Mouse (Mus musculus) large intestine, adult 2 months (tissue): Measurements from ENCODE around the gene Gm4131. TPM values are rescaled to one million over a fixed set of nuclear protein-coding genes. Genes with fewer than 3 reads are reported as not detected.
A peak's percentile ranks its signal among the peaks of the same experiment; 100 is the strongest.

Experiments
- DNase-seq: peaks from one replicate; pipeline ENCODE4 v3.0.0-alpha.2; 2012; ENCODE audit warnings: low read depth, low spot score
- WGBS: fragments of 180-500 bp; shearing (Covaris S2); methylation state at CpG from one replicate; pipeline ENCODE4 v1.1.7; 2018; 5-methylcytosine and 5-hydroxymethylcytosine counted together
- polyA plus RNA-seq: library from polyadenylated mRNA; depleted of rRNA; stranded (reverse); fragments of >200 nt; gene quantifications from 2 replicates; pipeline ENCODE4 v1.2.3, GENCODE M21; 2012

Gm4131 gene
- polyA plus RNA-seq, 1 experiment, result not detected

DNA sequence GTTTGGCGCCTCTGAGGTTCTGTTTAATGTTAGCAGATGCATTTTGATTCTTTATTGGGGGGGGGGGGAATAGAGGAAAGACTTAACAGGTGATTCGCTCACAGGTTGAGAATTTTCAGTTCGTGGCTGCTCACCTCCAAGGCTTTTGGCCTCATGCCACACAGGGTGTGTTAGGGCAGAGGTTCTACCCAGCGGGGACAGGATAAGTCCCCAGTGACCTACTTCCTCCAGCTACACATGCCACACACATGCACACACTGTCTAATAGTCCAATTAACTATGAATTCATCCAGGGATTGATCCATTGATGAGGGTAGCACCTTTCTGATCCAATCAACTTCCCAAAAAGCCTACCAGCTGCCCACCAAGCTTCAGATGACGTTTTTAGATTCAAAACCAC, 12.9 kb downstream of the Gm4131 start:
- WGBS, result 55% methylated on average over 5 of the region's 5 CpGs
- DNase-seq, result no peak

- whole genome bisulfite sequencing, result 88% methylated on average over 4 of the region's 4 CpGs
- no peak for DNase-seq
These were observed 13.9 kb downstream of the Gm4131 start for GRCm38 (mm10) chr14:62552771-62553170.

DNA sequence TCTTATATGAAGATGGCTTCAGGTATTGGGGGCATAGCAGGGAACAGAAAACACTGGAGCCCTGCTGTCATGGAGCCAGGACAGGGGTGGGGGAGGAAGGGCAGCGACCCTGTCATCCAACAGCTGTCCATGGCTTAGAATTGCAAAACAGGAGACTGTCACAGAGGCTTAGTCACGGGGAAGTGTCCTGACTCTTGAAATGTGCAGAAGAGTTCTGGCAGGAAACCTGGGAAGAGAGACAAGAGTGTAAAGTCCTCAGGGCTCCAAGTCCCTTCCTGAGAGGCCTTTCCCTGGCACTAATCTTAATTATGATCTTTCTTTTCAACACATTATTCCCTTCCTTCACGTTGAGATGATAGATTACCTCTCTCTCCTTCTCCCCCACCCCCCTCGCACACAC, 16.6 kb downstream of the Gm4131 start:
- DNase-seq, result no peak
- 45% methylated on average over 4 of the region's 4 CpGs for WGBS

DNA sequence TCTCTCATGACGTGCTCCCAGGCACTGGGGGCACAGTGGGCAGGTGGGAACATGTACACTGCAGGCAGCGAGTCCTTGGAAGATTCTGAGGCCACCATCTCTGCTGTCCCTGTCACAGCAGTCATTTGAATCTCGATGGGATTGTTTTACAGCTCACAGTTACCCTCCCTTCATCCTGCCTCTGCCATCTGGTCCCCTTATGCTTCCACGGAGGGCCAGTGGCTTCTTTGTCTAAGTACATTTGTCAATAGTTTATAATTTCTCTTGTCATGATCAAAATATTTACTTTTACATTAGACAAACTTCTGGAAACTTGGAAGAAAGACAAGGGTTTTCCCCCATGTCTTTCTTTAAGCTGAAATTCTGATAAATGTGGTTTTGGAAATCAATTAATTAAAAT, 20.0 kb downstream of the Gm4131 start:
- DNase-seq, result no peak
- 32% methylated on average over 4 of the region's 4 CpGs for WGBS

- WGBS, result 79% methylated on average over 6 of the region's 6 CpGs
- DNase-seq, result no peak
These were observed 20.4 kb downstream of the Gm4131 start for GRCm38 (mm10) chr14:62546296-62546695.

- no peak for DNase-seq
- 74% methylated on average over 1 of the region's 1 CpGs for WGBS
These were observed 25.0 kb downstream of the Gm4131 start for GRCm38 (mm10) chr14:62541751-62542150.

DNA sequence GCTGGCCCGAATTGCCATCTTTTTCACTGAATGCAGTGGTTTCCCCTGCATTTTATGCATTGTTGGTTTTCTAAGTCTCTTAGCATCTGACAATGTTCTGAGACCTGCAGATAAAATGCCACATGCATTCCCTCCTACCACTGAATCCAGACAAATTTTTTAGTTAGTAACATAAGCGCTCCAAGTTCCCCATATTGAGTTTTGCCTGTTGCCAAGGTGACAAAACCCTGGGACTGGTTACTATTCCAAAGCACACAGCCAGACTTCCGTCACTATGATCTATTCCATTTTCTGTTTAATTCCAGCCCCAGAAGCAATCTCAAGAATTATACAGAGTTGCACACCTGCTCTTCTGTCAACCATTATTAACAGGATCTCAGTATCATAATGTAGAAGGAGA, 26.9 kb downstream of the Gm4131 start:
- DNase-seq, result no peak
- WGBS, result 73% methylated on average over 3 of the region's 3 CpGs

- DNase-seq, result no peak
- 57% methylated on average over 5 of the region's 5 CpGs for WGBS
These were observed 29.7 kb downstream of the Gm4131 start for GRCm38 (mm10) chr14:62536988-62537387.

DNA sequence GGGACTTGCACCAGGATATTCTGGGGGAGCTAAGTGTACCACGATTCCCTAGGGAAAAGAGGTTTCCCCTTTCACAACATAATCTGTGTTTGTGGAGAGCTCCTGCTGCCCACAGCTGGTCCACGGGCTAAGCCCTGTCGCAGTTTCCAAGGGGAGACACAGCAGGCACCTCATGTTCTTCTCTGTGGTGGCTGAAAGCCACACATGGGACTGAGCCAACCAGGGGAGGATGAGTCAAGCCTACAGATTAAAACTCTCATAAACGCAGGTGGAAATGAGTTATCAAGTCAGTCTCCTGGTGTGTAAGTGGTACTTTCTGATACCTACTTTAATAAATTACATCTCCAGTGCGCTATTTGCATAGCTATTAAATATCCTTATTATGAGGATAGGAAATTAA, 30.6 kb downstream of the Gm4131 start:
- WGBS, result 56% methylated on average over 5 of the region's 5 CpGs
- no peak for DNase-seq

DNA sequence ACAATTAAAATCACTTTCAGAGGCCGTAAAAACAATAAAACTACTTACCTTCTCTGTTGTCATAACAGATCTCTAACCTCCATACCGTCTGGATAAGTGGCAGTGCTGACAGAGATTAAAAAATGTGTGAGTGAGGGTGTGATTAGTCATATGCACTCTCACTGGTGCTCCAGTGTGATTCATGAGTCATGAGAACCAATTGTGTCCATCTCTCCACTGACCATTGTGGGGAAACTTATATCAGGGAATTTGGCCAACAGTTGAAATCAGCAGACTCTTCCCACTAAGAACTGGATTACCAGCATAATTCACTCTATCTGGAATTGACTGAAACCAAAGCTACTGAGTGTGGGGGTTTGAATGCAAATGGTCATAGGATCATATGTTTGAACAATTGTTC, 35.8 kb downstream of the Gm4131 start:
- no peak for DNase-seq
- WGBS, result 21% methylated on average over 2 of the region's 2 CpGs

DNA sequence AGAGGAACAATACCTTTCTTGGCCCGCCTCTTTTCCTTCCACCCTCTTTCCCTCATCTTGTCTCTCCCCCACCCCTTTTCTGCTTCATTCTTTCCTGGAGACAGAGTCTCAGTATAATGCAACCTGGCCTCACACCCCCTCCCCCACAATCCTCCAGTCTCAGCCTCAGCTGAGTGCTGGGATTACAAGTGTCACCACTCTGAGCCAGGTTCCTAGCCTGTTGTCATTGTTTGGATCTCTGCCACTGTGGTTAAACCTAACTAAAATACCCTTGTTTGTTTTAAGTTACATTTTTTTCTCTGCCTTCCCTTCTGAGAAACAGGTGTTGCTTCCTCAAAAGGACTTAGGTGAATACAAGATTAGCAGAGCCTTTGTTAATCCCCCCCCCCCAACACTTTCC, 53.9 kb downstream of the Gm4131 start:
- 76% methylated on average over 1 of the region's 1 CpGs for WGBS
- no peak for DNase-seq

DNA sequence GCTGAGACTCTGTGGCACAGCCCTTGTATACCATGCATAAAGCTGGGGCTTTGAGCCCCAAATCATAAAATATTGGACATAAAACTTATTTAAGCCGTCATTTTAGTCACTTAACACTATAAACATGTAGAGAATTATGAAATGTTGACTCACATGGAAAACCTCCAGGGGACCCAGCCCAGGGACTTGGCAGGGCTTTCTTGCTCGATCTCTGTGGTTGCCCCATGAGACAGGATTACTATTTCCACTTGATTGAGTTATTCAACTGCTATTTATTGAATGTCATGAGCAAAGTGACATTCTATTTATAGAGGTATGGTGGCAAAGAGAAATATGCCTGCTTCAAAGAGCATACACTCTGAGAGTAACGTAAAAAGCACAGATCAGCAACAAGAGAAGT, 57.4 kb downstream of the Gm4131 start:
- 27% methylated on average over 3 of the region's 3 CpGs for WGBS

DNA sequence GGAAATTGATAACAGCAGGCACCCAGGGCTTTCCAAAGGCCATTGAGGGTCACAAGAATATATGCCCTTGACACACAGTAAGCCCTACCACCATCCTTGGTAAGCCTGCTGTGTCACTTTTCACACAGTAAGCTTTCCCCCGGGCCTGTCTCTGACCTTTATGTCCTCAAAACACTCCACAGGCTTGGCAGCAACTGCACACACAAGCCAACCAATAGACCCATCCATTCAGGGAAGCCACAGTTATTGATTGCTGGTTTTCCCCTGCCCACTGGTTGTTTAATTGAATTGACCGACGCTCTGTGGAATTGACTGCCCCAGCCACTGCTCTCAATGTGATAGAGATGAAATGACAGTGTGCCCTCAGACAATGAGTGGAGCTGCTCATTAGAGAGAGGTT, 60.5 kb downstream of the Gm4131 start:
- 81% methylated on average over 3 of the region's 3 CpGs for WGBS
- DNase-seq, result no peak

More for the DNA sequence above, 57.4 kb downstream of the Gm4131 start:
- DNase-seq, result no peak

DNA sequence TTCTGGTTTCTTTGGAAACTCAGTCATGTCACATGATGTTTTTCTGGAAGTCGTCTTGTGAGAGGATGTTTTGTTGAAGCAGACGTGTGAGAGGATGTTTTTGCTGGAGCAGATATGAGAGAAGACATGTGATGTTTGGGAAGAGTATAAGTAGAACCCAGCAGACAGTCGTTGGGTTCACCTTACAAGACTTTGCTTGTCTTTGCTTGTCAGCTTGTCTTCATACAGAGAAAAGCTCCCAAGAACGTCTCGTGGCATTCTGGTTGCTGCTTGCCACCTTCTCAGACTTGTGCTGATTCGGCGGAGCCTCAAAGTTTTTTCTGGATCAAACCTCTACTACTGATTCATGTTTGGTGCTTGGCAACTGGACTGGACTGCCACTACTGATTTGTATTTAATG, 69.3 kb downstream of the Gm4131 start:
- WGBS, result 80% methylated on average over 7 of the region's 7 CpGs
- DNase-seq, result no peak

GRCm38 (mm10) chr14:62496501-62496900, 70.2 kb downstream of the Gm4131 start:
- WGBS, result 47% methylated on average over 1 of the region's 1 CpGs
- DNase-seq, result no peak

GRCm38 (mm10) chr14:62493456-62493855, 73.3 kb downstream of the Gm4131 start:
- no peak for DNase-seq
- 78% methylated on average over 5 of the region's 5 CpGs for WGBS

DNA sequence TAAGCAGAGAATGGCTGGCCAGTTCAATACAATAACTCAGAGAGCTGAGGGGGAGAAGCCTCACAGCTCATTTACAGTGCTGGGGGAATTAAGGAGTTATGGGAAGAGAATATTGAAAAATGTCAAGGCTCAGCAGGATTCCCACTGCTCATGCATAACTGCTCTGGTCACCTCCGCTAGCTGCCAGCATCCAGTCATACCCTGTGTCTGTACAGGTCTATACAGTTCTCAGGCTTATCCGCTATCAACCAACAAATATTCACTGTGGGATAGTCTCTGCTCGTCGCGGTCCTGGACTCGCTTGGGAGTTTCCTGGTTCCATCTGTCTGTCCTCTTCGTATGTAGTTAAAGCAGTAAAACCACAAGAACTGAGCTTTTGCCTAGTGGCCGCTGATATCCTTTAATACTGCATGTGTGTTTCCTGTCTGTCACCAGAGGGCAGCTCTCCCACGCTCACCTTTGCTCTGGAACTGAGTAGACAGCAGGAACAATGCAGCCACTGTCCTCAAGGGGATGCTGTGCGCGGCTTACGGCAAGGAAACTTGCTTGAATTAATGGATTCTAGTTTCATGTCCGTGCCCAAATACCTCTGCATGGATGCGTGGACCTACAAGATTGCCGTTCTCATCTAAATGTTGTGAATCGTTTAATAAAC, 74.4 kb downstream of the Gm4131 start:
- WGBS, result 22% methylated on average over 16 of the region's 16 CpGs
- peak; percentile 51 for DNase-seq

- 83% methylated on average over 7 of the region's 7 CpGs for WGBS
- no peak for DNase-seq
These were observed 78.5 kb downstream of the Gm4131 start for GRCm38 (mm10) chr14:62488270-62488669.

- DNase-seq, result no peak
- WGBS, result 43% methylated on average over 8 of the region's 8 CpGs
These were observed 85.3 kb downstream of the Gm4131 start for GRCm38 (mm10) chr14:62481381-62481780.

GRCm38 (mm10) chr14:62479395-62479794, 87.3 kb downstream of the Gm4131 start:
- DNase-seq, result no peak
- 52% methylated on average over 6 of the region's 6 CpGs for WGBS

DNA sequence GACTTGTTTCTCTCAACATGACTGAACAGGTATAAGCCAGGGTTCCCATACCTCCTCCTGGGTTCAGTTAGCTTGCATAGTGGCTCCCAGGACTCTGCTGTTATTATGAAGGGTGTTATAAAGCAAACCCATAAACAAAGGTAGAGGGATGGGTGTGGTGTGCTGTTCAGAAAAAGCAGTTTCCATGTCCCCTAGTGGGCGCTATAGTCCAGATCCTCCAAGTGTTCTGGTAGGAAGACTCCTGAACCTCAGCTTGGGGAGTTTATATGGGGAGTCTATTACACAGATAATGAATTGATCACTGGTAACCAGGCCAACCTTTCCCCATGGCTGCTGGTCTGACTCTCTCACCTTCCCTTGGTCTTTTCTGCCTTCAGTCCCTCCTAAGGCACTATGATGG, 92.2 kb downstream of the Gm4131 start:
- 62% methylated on average over 1 of the region's 1 CpGs for WGBS
- no peak for DNase-seq

- no peak for DNase-seq
- 37% methylated on average over 2 of the region's 2 CpGs for WGBS
These were observed 94.7 kb downstream of the Gm4131 start for GRCm38 (mm10) chr14:62472061-62472460.
